ENCODE assay signal across 8 mouse cellular contexts in the genomic region with DNA sequence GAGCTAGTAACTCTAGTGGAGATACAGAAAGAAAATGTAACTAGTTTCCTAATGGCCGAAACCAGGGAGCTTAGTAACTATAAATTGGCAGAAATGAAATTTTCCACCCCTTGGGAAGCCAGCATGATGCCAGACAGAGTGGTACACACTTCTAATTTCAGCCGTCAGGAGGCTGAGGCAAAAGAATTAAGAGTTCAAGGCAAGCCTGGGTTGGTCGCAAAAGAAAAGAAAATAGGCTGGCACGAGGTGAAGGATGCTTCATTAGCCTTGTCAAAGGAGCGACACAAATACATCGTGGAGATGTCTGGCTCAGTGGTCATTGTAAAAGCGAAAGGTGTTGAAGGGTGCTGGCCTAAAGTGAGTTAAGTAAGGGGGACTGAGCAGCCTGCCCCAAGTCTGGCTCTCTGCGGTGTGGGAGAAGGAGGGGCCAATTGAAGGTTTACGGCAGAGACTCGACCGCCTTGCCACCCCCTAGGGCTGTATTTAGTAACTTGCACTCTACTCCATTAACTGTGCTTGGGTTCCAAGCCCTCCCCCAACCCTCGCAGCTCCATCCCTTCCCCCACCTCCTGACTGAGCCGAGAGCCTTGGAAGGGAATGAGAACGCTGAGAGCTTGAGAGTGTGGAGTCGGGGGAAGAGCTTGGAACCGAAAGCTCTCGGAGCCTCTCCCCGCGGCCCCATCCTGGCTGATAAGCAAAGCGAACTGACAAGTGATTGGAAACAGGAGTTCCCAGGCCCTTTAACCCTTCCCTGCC.
A peak's percentile ranks its signal among the peaks of the same experiment; 100 is the strongest.
DNase-seq lines count a peak whose midpoint lies in the region; ATAC-seq and TF ChIP-seq lines count a peak whose summit lies in the region.

No protein-coding gene starts in this region.

- peaks cover 3% of the 10 kb centered on the region; the same call in 1 of the 2 replicates for H3K27me3 ChIP-seq in cerebellum, adult 2 months (ENCODE audit: control insufficient read depth, insufficient read depth, low read length)
- H3K27me3 ChIP-seq in embryonic facial prominence, embryonic 11.5 days (ENCODE audit: control insufficient read depth, insufficient read depth, low read length): no peaks in the 10 kb centered on the region
- no peaks in the 10 kb centered on the region for H3K27me3 ChIP-seq in heart, embryonic 12.5 days (replicated peaks)
- H3K27me3 ChIP-seq in lung, embryonic 14.5 days (ENCODE audit: insufficient read depth, low read length): no peaks in the 10 kb centered on the region

- peak overlapping the region; percentile 52 for H3K9ac ChIP-seq in embryonic facial prominence, embryonic 11.5 days (replicated peaks; ENCODE audit: low read length)
- H3K9ac ChIP-seq in heart, embryonic 12.5 days: no peak overlapping the region
- peak overlapping the region; percentile 35; the same call in 1 of the 2 replicates for H3K9ac ChIP-seq in lung, embryonic 14.5 days

- H3K4me3 ChIP-seq in cerebellum, adult 2 months (replicated peaks; ENCODE audit: insufficient read depth, low read depth, low read length): peak overlapping the region; percentile 44
- 0 out of 2 replicates have a peak overlapping the region, but pooled peaks have one; percentile 15 for H3K4me3 ChIP-seq in embryonic facial prominence, embryonic 11.5 days (ENCODE audit: low read depth, low read length)
- H3K4me3 ChIP-seq in heart, embryonic 12.5 days: peak overlapping the region; percentile 2; the same call in 1 of the 2 replicates
- peak overlapping the region; percentile 22 for H3K4me3 ChIP-seq in lung, embryonic 14.5 days (ENCODE audit: low read depth, low read length)
- peak overlapping the region; percentile 34 for H3K4me3 ChIP-seq in olfactory bulb, adult 2 months (ENCODE audit: insufficient read depth, low read depth, low read length)

- H3K4me2 ChIP-seq in embryonic facial prominence, embryonic 11.5 days (ENCODE audit: low read depth, low read length): peak overlapping the region; percentile 39
- peak overlapping the region; percentile 51 for H3K4me2 ChIP-seq in heart, embryonic 12.5 days
- peak overlapping the region; percentile 60 for H3K4me2 ChIP-seq in lung, embryonic 14.5 days

- H3K9me3 ChIP-seq in embryonic facial prominence, embryonic 11.5 days (replicated peaks; ENCODE audit: control insufficient read depth, low read length): no peaks in the 10 kb centered on the region
- no peaks in the 10 kb centered on the region for H3K9me3 ChIP-seq in heart, embryonic 12.5 days (replicated peaks)
- no peaks in the 10 kb centered on the region for H3K9me3 ChIP-seq in lung, embryonic 14.5 days (ENCODE audit: low read depth, low read length)

- no peaks in the 10 kb centered on the region; the same call in 1 of the 2 replicates for H3K4me1 ChIP-seq in cerebellum, adult 2 months (ENCODE audit: control insufficient read depth, insufficient read depth, low read length)
- H3K4me1 ChIP-seq in embryonic facial prominence, embryonic 11.5 days (ENCODE audit: control insufficient read depth, insufficient read depth, low read length): peaks cover 10% of the 10 kb centered on the region
- H3K4me1 ChIP-seq in heart, embryonic 12.5 days (replicated peaks): peaks cover 47% of the 10 kb centered on the region
- peaks cover 32% of the 10 kb centered on the region for H3K4me1 ChIP-seq in lung, embryonic 14.5 days (ENCODE audit: insufficient read depth)
- H3K4me1 ChIP-seq in olfactory bulb, adult 2 months (ENCODE audit: control insufficient read depth, insufficient read depth, low read length): peaks cover 8% of the 10 kb centered on the region

- no peak for TF ChIP-seq POLR2A in cerebellum, adult 2 months (IDR thresholded peaks at IDR 0.05; ENCODE audit: borderline replicate concordance, insufficient read depth, low read length)
- TF ChIP-seq POLR2A in olfactory bulb, adult 2 months (IDR thresholded peaks at IDR 0.05; ENCODE audit: insufficient read depth, low read depth, low read length): no peak

- peak; percentile 70 for ATAC-seq in embryonic facial prominence, embryonic 11.5 days (replicated peaks; ENCODE audit: insufficient number of reproducible peaks, low FRiP score, low TSS enrichment, low read depth)
- peak; percentile 92 for ATAC-seq in heart, embryonic 12.5 days (ENCODE audit: insufficient number of reproducible peaks, low FRiP score)
- ATAC-seq in lung, embryonic 14.5 days (ENCODE audit: insufficient read depth): peak; percentile 94

- DNase-seq in cerebellum, adult 2 months: no peak
- no peak for DNase-seq in cerebellum, adult 8-10 months
- peak; percentile 80 for DNase-seq in embryonic facial prominence, embryonic 11.5 days (ENCODE audit: low spot score)
- peak; percentile 32 to 41 for DNase-seq in kidney, adult 8-10 months
- peak; percentile 93 for DNase-seq in lung, embryonic 14.5 days
- no peak for DNase-seq in spleen, adult 12 weeks (ENCODE audit: low spot score)

- no peaks in the 10 kb centered on the region for H3K36me3 ChIP-seq in embryonic facial prominence, embryonic 11.5 days (replicated peaks; ENCODE audit: control insufficient read depth, insufficient read depth, low read depth, low read length)
- no peaks in the 10 kb centered on the region for H3K36me3 ChIP-seq in heart, embryonic 12.5 days
- H3K36me3 ChIP-seq in lung, embryonic 14.5 days (ENCODE audit: insufficient read depth): no peaks in the 10 kb centered on the region

- no peak for TF ChIP-seq CTCF in cerebellum, adult 2 months (IDR thresholded peaks at IDR 0.05; ENCODE audit: borderline replicate concordance, insufficient read depth, low read depth, low read length)
- TF ChIP-seq CTCF in lung, embryonic 14.5 days (IDR thresholded peaks at IDR 0.05; ENCODE audit: low read depth): peak; percentile 13; the same call in 1 of the 2 replicates
- no peak for TF ChIP-seq CTCF in olfactory bulb, adult 2 months (IDR thresholded peaks at IDR 0.05; ENCODE audit: insufficient read depth, low read depth, low read length)

- WGBS in cerebellum, adult 2 months: 5% methylated on average over 20 of the region's 20 CpGs
- 7% methylated on average over 20 of the region's 20 CpGs for WGBS in embryonic facial prominence, embryonic 11.5 days
- 4% methylated on average over 20 of the region's 20 CpGs for whole genome bisulfite sequencing in heart, embryonic 12.5 days
- 7% methylated on average over 20 of the region's 20 CpGs for WGBS in lung, embryonic 14.5 days
- 9% methylated on average over 20 of the region's 20 CpGs for WGBS in olfactory bulb, adult 2 months

- H3K27ac ChIP-seq in cerebellum, adult 2 months (ENCODE audit: insufficient read depth, low read length): no peak overlapping the region
- peak overlapping the region; percentile 70 for H3K27ac ChIP-seq in embryonic facial prominence, embryonic 11.5 days (replicated peaks; ENCODE audit: low read depth, low read length)
- peak overlapping the region; percentile 81 for H3K27ac ChIP-seq in heart, embryonic 12.5 days (ENCODE audit: poor library complexity, severe bottlenecking)
- H3K27ac ChIP-seq in lung, embryonic 14.5 days (ENCODE audit: low read depth): peak overlapping the region; percentile 84
- no peak overlapping the region for H3K27ac ChIP-seq in olfactory bulb, adult 2 months (ENCODE audit: insufficient read depth, low read depth, low read length)

Comparison
In these comparisons a context has a peak if more than half of its experiments do, and no peak if none do; other contexts are left out.
1. DNase-seq: peak in embryonic facial prominence, embryonic 11.5 days (single experiment), kidney, adult 8-10 months (2 of 2) and lung, embryonic 14.5 days (single experiment); none in cerebellum, adult 2 months (0 of 2), cerebellum, adult 8-10 months (single experiment) and spleen, adult 12 weeks (single experiment).
2. H3K27ac ChIP-seq: peak in embryonic facial prominence, embryonic 11.5 days (single experiment), heart, embryonic 12.5 days (single experiment) and lung, embryonic 14.5 days (single experiment); none in cerebellum, adult 2 months (single experiment) and olfactory bulb, adult 2 months (single experiment).
3. Peak in every context shown above with its lines, with median percentiles within 50 percentile points of each other: H3K4me3 ChIP-seq, ATAC-seq and H3K4me2 ChIP-seq.